Mouse (Mus musculus) heart, postnatal 10 days (tissue): ENCODE measurements around the gene Med11. TPM values are rescaled to one million over a fixed set of nuclear protein-coding genes. Genes with fewer than 3 reads are reported as not detected.
"Not testable (repeated sequence)": the region's sequence is repeated elsewhere in the genome, so short reads cannot be mapped to it uniquely, and the experiment has no call there.

ENCODE experiments used
- DNase-seq, 2 experiments: peaks; one replicate each; pipeline ENCODE4 v3.0.0; 2021
- intact Hi-C: fragments of 180-260 bp; cut with DNase I; formaldehyde crosslinking; loops from one replicate; pipeline ENCODE4 v1.15.1; 2025
- total RNA-seq, 2 experiments: library from RNA; stranded (reverse); gene quantifications; 2 replicates each; pipeline ENCODE4 v1.2.3; 2021

Med11 gene
- 10 to 100 TPM in 1 of 2 experiments, 1 to 10 TPM in 1; 8.2 to 13.4 TPM for total RNA-seq

- intact Hi-C loops = loop anchor here (1.0 to 2.0 kb wide), 2 partner anchors 19 to 54 kb away; partner anchors contain the start of gene Arrb2
- peak; percentile 98 for DNase-seq
These were observed at the start of gene Med11 for GRCm38 (mm10) chr11:70451797-70452498. TSS of gene Med11 (plus strand) at chr11:70451919.

GRCm38 (mm10) chr11:70403598-70403997 is 48.1 kb upstream of the Med11 start:
- peak; percentile 65 to 68 for DNase-seq
- intact Hi-C loops = no loop called here

- intact Hi-C loops = loop anchor here (5.0 kb wide), 1 partner anchor 348 kb away; no protein-coding TSS in a partner anchor
- DNase-seq = peak; percentile 92 to 93
These were observed 42.0 kb upstream of the Med11 start, which contains the start of gene Pelp1 for GRCm38 (mm10) chr11:70409594-70410296. TSS of gene Pelp1 (minus strand) at chr11:70410031.

GRCm38 (mm10) chr11:70410297-70410643 is 41.4 kb upstream of the Med11 start:
- intact Hi-C loops = loop anchor here (5.0 kb wide), 1 partner anchor 347 kb away; no protein-coding TSS in a partner anchor

GRCm38 (mm10) chr11:70412591-70412990 is 39.1 kb upstream of the Med11 start:
- no peak for DNase-seq
- intact Hi-C loops = loop anchor here (5.0 kb wide), 1 partner anchor 345 kb away; no protein-coding TSS in a partner anchor

More at GRCm38 (mm10) chr11:70410297-70410643, 41.4 kb upstream of the Med11 start:
- no peak for DNase-seq

- intact Hi-C loops = loop anchor here (2.0 to 5.0 kb wide), 2 partner anchors 93 to 343 kb away; no protein-coding TSS in a partner anchor
These were observed 37.8 kb upstream of the Med11 start for GRCm38 (mm10) chr11:70413961-70414360.

GRCm38 (mm10) chr11:70418199-70418598 is 33.5 kb upstream of the Med11 start:
- intact Hi-C loops = no loop called here
- DNase-seq = no peak

More at GRCm38 (mm10) chr11:70413961-70414360, 37.8 kb upstream of the Med11 start:
- peak; percentile 73 to 84 for DNase-seq

GRCm38 (mm10) chr11:70419486-70419885 is 32.2 kb upstream of the Med11 start:
- intact Hi-C loops = no loop called here
- DNase-seq = no peak

GRCm38 (mm10) chr11:70426598-70426997 is 25.1 kb upstream of the Med11 start:
- intact Hi-C loops, DNase-seq: not testable (repeated sequence)

- intact Hi-C loops = loop anchor here (5.0 kb wide), 3 partner anchors 176 to 326 kb away; no protein-coding TSS in a partner anchor
- no peak for DNase-seq
These were observed 20.1 kb upstream of the Med11 start for GRCm38 (mm10) chr11:70431574-70431973.

- peak; percentile 96 to 98 for DNase-seq
- intact Hi-C loops = loop anchor here (1.0 to 5.0 kb wide), 5 partner anchors 19 to 325 kb away; partner anchors contain the start of gene Med11
These were observed 19.4 kb upstream of the Med11 start, which contains the start of gene Arrb2 for GRCm38 (mm10) chr11:70432048-70432894. TSS of gene Arrb2 (plus strand) at chr11:70432635.

- no peak for DNase-seq
- intact Hi-C loops = loop anchor here (1.0 to 5.0 kb wide), 5 partner anchors 18 to 324 kb away; partner anchors contain the start of gene Med11
These were observed 18.7 kb upstream of the Med11 start for GRCm38 (mm10) chr11:70432895-70433568.

GRCm38 (mm10) chr11:70433569-70433943 is 18.2 kb upstream of the Med11 start:
- intact Hi-C loops = loop anchor here (2.0 to 5.0 kb wide), 4 partner anchors 17 to 324 kb away; partner anchors contain the start of gene Med11
- DNase-seq = peak; percentile 24 to 31

GRCm38 (mm10) chr11:70433951-70434350 is 17.8 kb upstream of the Med11 start:
- DNase-seq = no peak
- intact Hi-C loops = loop anchor here (2.0 to 5.0 kb wide), 4 partner anchors 17 to 323 kb away; partner anchors contain the start of gene Med11

- DNase-seq = no peak
- intact Hi-C loops = no loop called here
These were observed 16.2 kb upstream of the Med11 start for GRCm38 (mm10) chr11:70435476-70435875.

- intact Hi-C loops = no loop called here
- no peak for DNase-seq
These were observed 14.3 kb upstream of the Med11 start for GRCm38 (mm10) chr11:70437426-70437825.

- intact Hi-C loops = no loop called here
- DNase-seq = no peak
These were observed 12.9 kb upstream of the Med11 start for GRCm38 (mm10) chr11:70438728-70439374.

- intact Hi-C loops = no loop called here
- no peak for DNase-seq
These were observed 11.1 kb upstream of the Med11 start for GRCm38 (mm10) chr11:70440637-70441036.

- DNase-seq = no peak
- intact Hi-C loops = no loop called here
These were observed 9.8 kb upstream of the Med11 start for GRCm38 (mm10) chr11:70441882-70442281.
